ENCODE assay signal across 11 mouse cellular contexts in the genomic region with DNA sequence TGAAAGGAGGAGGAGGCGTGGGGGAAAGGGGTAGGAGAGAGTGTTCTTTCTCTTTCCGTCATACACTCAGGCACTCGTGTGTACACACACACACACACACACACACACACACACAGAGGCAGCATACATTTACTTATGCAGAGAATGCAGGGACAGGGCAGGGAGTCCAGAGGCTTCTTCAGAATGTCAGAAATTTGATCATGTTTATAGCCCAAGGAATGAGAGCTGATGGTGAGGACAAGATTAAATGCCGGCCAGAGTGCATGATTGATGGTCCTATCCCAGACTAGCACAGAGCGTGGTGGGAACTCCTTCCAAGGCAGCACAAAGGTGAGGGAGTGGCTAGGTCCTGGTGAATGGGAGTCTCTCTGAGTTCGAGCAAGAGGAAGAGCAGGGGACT.
A peak's percentile ranks its signal among the peaks of the same experiment; 100 is the strongest.
DNase-seq lines count a peak whose midpoint lies in the region; ATAC-seq and TF ChIP-seq lines count a peak whose summit lies in the region.
"Had no signal": no experiment of that assay in that cellular context is flagged by ENCODE, and none has a peak within 500 bp of the region (broad histone marks: within the 10 kb centered on the region; RNA-seq: fewer than 3 reads in every experiment).

No protein-coding gene starts in this region.

- WGBS in heart, embryonic 16.5 days, result 42% methylated on average over 6 of the region's 6 CpGs
- 68% methylated on average over 6 of the region's 6 CpGs for WGBS in heart, adult 2 months
- 21% methylated on average over 6 of the region's 6 CpGs for WGBS in intestine, embryonic 15.5 days
- 25% methylated on average over 6 of the region's 6 CpGs for WGBS in stomach, embryonic 16.5 days

- intact Hi-C loops in heart, adult 2 months (cut with DNase I), result no loop called here

- no peak for TF ChIP-seq CTCF in heart, adult 2 months (IDR thresholded peaks at IDR 0.05)

- H3K4me1 ChIP-seq in heart, embryonic 16.5 days (ENCODE audit: control insufficient read depth, insufficient read depth, low read length), result peaks cover 9% of the 10 kb centered on the region
- H3K4me1 ChIP-seq in heart, adult 2 months (ENCODE audit: control insufficient read depth, insufficient read depth, low read length), result no peaks in the 10 kb centered on the region
- peaks cover 11% of the 10 kb centered on the region for H3K4me1 ChIP-seq in intestine, embryonic 15.5 days (replicated peaks)
- peaks cover 34% of the 10 kb centered on the region for H3K4me1 ChIP-seq in stomach, embryonic 16.5 days (ENCODE audit: control insufficient read depth, insufficient read depth, low read length)

- no peak overlapping the region for H3K27ac ChIP-seq in heart, embryonic 16.5 days (ENCODE audit: low read length)
- no peak overlapping the region for H3K27ac ChIP-seq in heart, adult 2 months
- no peak overlapping the region for H3K27ac ChIP-seq in intestine, embryonic 15.5 days
- H3K27ac ChIP-seq in stomach, embryonic 16.5 days (ENCODE audit: low read length), result peak overlapping the region; percentile 60
- H3K27ac ChIP-seq: left cerebral cortex, adult 2 months had no signal

- no peak for TF ChIP-seq POLR2A in heart, adult 2 months (IDR thresholded peaks at IDR 0.05; ENCODE audit: insufficient read depth, low read depth, low read length)

- no peaks in the 10 kb centered on the region for H3K36me3 ChIP-seq in heart, embryonic 16.5 days (ENCODE audit: control insufficient read depth, insufficient read depth)
- H3K36me3 ChIP-seq in heart, adult 2 months (ENCODE audit: control insufficient read depth, insufficient read depth, low read length), result no peaks in the 10 kb centered on the region
- H3K36me3 ChIP-seq in intestine, embryonic 15.5 days, result no peaks in the 10 kb centered on the region
- no peaks in the 10 kb centered on the region for H3K36me3 ChIP-seq in stomach, embryonic 16.5 days (ENCODE audit: control insufficient read depth, insufficient read depth, low read length)

- H3K9ac ChIP-seq in heart, embryonic 16.5 days (ENCODE audit: low read length), result no peak overlapping the region
- no peak overlapping the region for H3K9ac ChIP-seq in heart, adult 2 months (ENCODE audit: low read depth, low read length)
- H3K9ac ChIP-seq in intestine, embryonic 15.5 days, result no peak overlapping the region
- no peak overlapping the region for H3K9ac ChIP-seq in stomach, embryonic 16.5 days (ENCODE audit: low read length)

- H3K27me3 ChIP-seq in heart, embryonic 16.5 days (ENCODE audit: control insufficient read depth, insufficient read depth, low read length), result no peaks in the 10 kb centered on the region
- no peaks in the 10 kb centered on the region for H3K27me3 ChIP-seq in heart, adult 2 months (ENCODE audit: control insufficient read depth, insufficient read depth, low read length)
- no peaks in the 10 kb centered on the region for H3K27me3 ChIP-seq in intestine, embryonic 15.5 days (replicated peaks)
- H3K27me3 ChIP-seq in stomach, embryonic 16.5 days (ENCODE audit: control insufficient read depth, insufficient read depth, low read length), result no peaks in the 10 kb centered on the region

- DNase-seq in heart, adult 2 months, result no peak
- DNase-seq in lung, postnatal 36 days, result peak; percentile 42
- DNase-seq in lung, adult 18-20 months, result no peak
- DNase-seq in cerebellum, postnatal 25 days, result no peak
- DNase-seq in left cerebral cortex, adult 11 months (ENCODE audit: low spot score), result no peak
- DNase-seq: thymus, postnatal 4 days had no signal

- TF ChIP-seq EP300 in heart, adult 2 months (IDR thresholded peaks at IDR 0.05; ENCODE audit: insufficient read depth, low read depth, low read length), result no peak

- 0 out of 2 replicates have a peak, but pooled peaks have one; percentile 21 for ATAC-seq in heart, embryonic 16.5 days (replicated peaks; ENCODE audit: extremely low read depth, insufficient read depth, low FRiP score)
- ATAC-seq in intestine, embryonic 15.5 days, result peak; percentile 54
- peak; percentile 65; the same call in 1 of the 2 replicates for ATAC-seq in stomach, embryonic 16.5 days (ENCODE audit: insufficient read depth, low FRiP score)
- ATAC-seq: inflammation-experienced regulatory T-cells, adult 6 months had no signal

- H3K4me3 ChIP-seq in heart, embryonic 16.5 days (ENCODE audit: low read length), result no peak overlapping the region
- H3K4me3 ChIP-seq in heart, adult 2 months, result no peak overlapping the region
- no peak overlapping the region for H3K4me3 ChIP-seq in intestine, embryonic 15.5 days (replicated peaks)
- no peak overlapping the region for H3K4me3 ChIP-seq in stomach, embryonic 16.5 days (replicated peaks; ENCODE audit: low read length)
- H3K4me3 ChIP-seq: left cerebral cortex, adult 2 months had no signal

- H3K79me2 ChIP-seq in heart, adult 2 months (replicated peaks; ENCODE audit: control insufficient read depth, insufficient read depth, low read length), result no peaks in the 10 kb centered on the region

- H3K4me2 ChIP-seq in heart, embryonic 16.5 days (ENCODE audit: low read depth, low read length), result no peak overlapping the region
- no peak overlapping the region for H3K4me2 ChIP-seq in intestine, embryonic 15.5 days (replicated peaks)
- 0 out of 2 replicates have a peak overlapping the region, but pooled peaks have one; percentile 12 for H3K4me2 ChIP-seq in stomach, embryonic 16.5 days (ENCODE audit: low read depth, low read length)

- no peaks in the 10 kb centered on the region for H3K9me3 ChIP-seq in heart, embryonic 16.5 days (replicated peaks; ENCODE audit: control insufficient read depth, low read length)
- no peaks in the 10 kb centered on the region for H3K9me3 ChIP-seq in intestine, embryonic 15.5 days
- no peaks in the 10 kb centered on the region for H3K9me3 ChIP-seq in stomach, embryonic 16.5 days (replicated peaks; ENCODE audit: control insufficient read depth, low read length)
